Mouse (Mus musculus): ENCODE measurements around the gene Rbfox1. TPM values are rescaled to one million over a fixed set of nuclear protein-coding genes. Genes with fewer than 3 reads are reported as not detected.

The Rbfox1 gene
- polyA plus RNA-seq, 1 experiment: not detected

DNA sequence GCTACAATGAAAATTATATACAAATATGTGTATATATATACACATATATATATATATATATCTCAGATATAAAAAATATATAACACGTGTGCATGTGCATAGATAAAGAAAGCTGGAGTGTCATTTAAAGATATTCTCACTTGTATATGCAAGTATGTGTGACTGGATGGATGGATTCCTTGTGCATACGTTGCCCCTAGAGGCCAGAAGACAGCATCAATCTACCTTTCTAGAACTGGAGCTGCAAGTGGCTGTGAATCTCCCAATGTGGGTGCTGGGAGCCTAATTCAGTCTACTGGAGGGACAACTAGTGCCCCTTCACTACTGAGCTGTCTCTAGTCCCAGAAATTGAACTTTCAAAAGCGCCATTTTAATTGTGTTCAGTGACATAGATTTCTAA, 471.8 kb downstream of the Rbfox1 start:
- H3K4me1 ChIP-seq (ENCODE audit: control insufficient read depth, insufficient read depth, low read length): no peaks in the 10 kb centered on the region
- TF ChIP-seq POLR2A (IDR thresholded peaks at IDR 0.05; ENCODE audit: borderline replicate concordance, low read depth, low read length) (no peak), CTCF (IDR thresholded peaks at IDR 0.05; ENCODE audit: low read depth, low read length) (no peak)
- no peak overlapping the region for H3K4me3 ChIP-seq (ENCODE audit: insufficient read depth, low read length)
- no peak overlapping the region for H3K27ac ChIP-seq (ENCODE audit: insufficient read depth, low read depth, low read length)

GRCm38 (mm10) chr16:6365793-6366192, 480.6 kb downstream of the Rbfox1 start:
- Histone ChIP-seq H3K27ac (ENCODE audit: insufficient read depth, low read depth, low read length) (no peak overlapping the region), H3K4me3 (ENCODE audit: insufficient read depth, low read length) (no peak overlapping the region), H3K4me1 (ENCODE audit: control insufficient read depth, insufficient read depth, low read length) (no peaks in the 10 kb centered on the region)
- no peak for TF ChIP-seq POLR2A (IDR thresholded peaks at IDR 0.05; ENCODE audit: borderline replicate concordance, low read depth, low read length)
- TF ChIP-seq CTCF (IDR thresholded peaks at IDR 0.05; ENCODE audit: low read depth, low read length): no peak

DNA sequence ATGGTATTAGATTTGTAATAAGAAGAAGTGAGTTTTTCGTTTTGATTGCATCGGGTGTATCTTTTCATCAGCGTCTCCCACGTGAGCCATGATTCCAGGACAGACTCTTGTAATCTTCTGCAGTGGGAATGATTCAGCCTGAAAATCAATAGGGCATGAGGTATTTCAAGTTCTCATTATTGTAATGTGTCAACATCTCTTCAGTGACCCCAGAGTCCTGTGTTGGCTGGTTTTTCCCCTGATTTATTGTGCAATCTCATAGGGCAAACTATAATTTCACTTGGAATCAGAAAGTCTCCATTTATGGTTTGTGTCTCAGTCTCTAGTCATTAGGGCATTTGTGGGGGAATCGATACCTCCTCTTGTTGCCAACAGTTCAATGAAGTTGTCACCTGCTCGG, 481.5 kb downstream of the Rbfox1 start:
- TF ChIP-seq CTCF (IDR thresholded peaks at IDR 0.05; ENCODE audit: low read depth, low read length) (no peak), POLR2A (IDR thresholded peaks at IDR 0.05; ENCODE audit: borderline replicate concordance, low read depth, low read length) (no peak)
- H3K4me3 ChIP-seq (ENCODE audit: insufficient read depth, low read length): no peak overlapping the region
- H3K27ac ChIP-seq (ENCODE audit: insufficient read depth, low read depth, low read length): no peak overlapping the region
- H3K4me1 ChIP-seq (ENCODE audit: control insufficient read depth, insufficient read depth, low read length): no peaks in the 10 kb centered on the region

- Histone ChIP-seq H3K4me1 (ENCODE audit: control insufficient read depth, insufficient read depth, low read length) (no peaks in the 10 kb centered on the region), H3K4me3 (ENCODE audit: insufficient read depth, low read length) (no peak overlapping the region), H3K27ac (ENCODE audit: insufficient read depth, low read depth, low read length) (no peak overlapping the region)
- TF ChIP-seq POLR2A (IDR thresholded peaks at IDR 0.05; ENCODE audit: borderline replicate concordance, low read depth, low read length) (no peak), CTCF (IDR thresholded peaks at IDR 0.05; ENCODE audit: low read depth, low read length) (no peak)
These were observed 495.8 kb downstream of the Rbfox1 start for GRCm38 (mm10) chr16:6380924-6381323.

GRCm38 (mm10) chr16:6381572-6381971, 496.4 kb downstream of the Rbfox1 start:
- no peak for TF ChIP-seq POLR2A (IDR thresholded peaks at IDR 0.05; ENCODE audit: borderline replicate concordance, low read depth, low read length)
- Histone ChIP-seq H3K27ac (ENCODE audit: insufficient read depth, low read depth, low read length) (no peak overlapping the region), H3K4me1 (ENCODE audit: control insufficient read depth, insufficient read depth, low read length) (no peaks in the 10 kb centered on the region), H3K4me3 (ENCODE audit: insufficient read depth, low read length) (no peak overlapping the region)

GRCm38 (mm10) chr16:6382712-6383111, 497.6 kb downstream of the Rbfox1 start:
- no peak overlapping the region for H3K27ac ChIP-seq (ENCODE audit: insufficient read depth, low read depth, low read length)
- no peak overlapping the region for H3K4me3 ChIP-seq (ENCODE audit: insufficient read depth, low read length)
- TF ChIP-seq POLR2A (IDR thresholded peaks at IDR 0.05; ENCODE audit: borderline replicate concordance, low read depth, low read length) (no peak), CTCF (IDR thresholded peaks at IDR 0.05; ENCODE audit: low read depth, low read length) (no peak)
- H3K4me1 ChIP-seq (ENCODE audit: control insufficient read depth, insufficient read depth, low read length): no peaks in the 10 kb centered on the region

GRCm38 (mm10) chr16:6390278-6390930, 505.2 kb downstream of the Rbfox1 start:
- Histone ChIP-seq H3K27ac (ENCODE audit: insufficient read depth, low read depth, low read length) (no peak overlapping the region), H3K4me1 (ENCODE audit: control insufficient read depth, insufficient read depth, low read length) (no peaks in the 10 kb centered on the region), H3K4me3 (ENCODE audit: insufficient read depth, low read length) (no peak overlapping the region)
- TF ChIP-seq CTCF (IDR thresholded peaks at IDR 0.05; ENCODE audit: low read depth, low read length) (no peak), POLR2A (IDR thresholded peaks at IDR 0.05; ENCODE audit: borderline replicate concordance, low read depth, low read length) (no peak)

DNA sequence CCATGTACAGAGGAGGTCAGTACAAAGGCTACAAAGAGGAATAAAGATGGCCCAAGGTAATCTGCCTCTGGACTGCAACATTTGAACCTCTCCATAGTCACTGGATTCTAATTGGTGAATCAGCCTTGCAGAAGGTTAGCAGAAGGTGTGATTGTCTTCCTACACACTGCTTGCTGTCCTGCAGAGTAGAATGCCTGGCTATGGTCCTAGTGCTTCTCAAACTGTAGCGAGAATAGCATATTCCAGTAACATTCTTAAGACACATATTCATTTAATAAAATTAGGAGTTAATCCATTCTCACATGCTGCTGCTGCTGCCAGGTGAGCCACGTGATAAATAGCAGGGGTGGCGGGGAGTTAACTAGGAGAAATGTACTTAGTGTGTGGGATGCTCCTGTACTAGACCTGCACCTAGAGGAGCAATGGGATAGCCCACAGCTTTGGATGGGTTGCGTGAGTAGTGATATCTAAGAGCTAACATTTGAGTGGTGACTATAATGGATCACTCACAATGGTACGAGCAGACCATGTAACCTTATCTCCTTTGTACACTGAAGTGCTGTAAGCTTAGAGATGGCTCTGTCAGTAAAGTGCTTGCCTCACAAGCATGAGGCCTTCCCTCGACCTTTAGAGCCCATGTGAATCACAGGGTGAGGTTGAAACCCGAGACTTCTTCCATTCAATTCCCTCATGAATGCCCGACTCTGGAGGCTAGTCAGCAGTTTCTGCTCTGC, 511.7 kb downstream of the Rbfox1 start:
- TF ChIP-seq CTCF (IDR thresholded peaks at IDR 0.05; ENCODE audit: low read depth, low read length) (no peak), POLR2A (IDR thresholded peaks at IDR 0.05; ENCODE audit: borderline replicate concordance, low read depth, low read length) (no peak)
- no peaks in the 10 kb centered on the region for H3K4me1 ChIP-seq (ENCODE audit: control insufficient read depth, insufficient read depth, low read length)
- no peak overlapping the region for H3K4me3 ChIP-seq (ENCODE audit: insufficient read depth, low read length)
- H3K27ac ChIP-seq (ENCODE audit: insufficient read depth, low read depth, low read length): no peak overlapping the region

DNA sequence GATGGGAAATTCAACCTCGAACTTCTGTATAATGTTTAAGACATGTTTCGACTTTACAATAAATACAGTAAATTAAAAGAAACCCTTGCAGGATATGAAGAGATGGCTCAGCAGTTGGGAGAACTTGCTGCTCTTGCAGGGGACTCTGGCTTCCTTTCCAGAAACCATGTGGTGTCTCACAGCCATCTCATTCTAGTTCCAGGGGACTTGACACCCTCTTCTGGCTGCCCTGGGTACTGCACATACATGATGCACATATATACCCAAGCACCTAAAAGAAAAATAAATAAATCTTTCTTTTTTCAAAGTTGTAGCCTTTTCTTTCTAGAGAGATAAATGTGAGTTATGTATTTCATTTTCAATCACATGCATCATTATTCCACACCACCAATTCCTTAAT, 512.5 kb downstream of the Rbfox1 start:
- Histone ChIP-seq H3K4me3 (ENCODE audit: insufficient read depth, low read length) (no peak overlapping the region), H3K4me1 (ENCODE audit: control insufficient read depth, insufficient read depth, low read length) (no peaks in the 10 kb centered on the region), H3K27ac (ENCODE audit: insufficient read depth, low read depth, low read length) (no peak overlapping the region)
- TF ChIP-seq CTCF (IDR thresholded peaks at IDR 0.05; ENCODE audit: low read depth, low read length) (no peak), POLR2A (IDR thresholded peaks at IDR 0.05; ENCODE audit: borderline replicate concordance, low read depth, low read length) (no peak)

- TF ChIP-seq POLR2A (IDR thresholded peaks at IDR 0.05; ENCODE audit: borderline replicate concordance, low read depth, low read length) (no peak), CTCF (IDR thresholded peaks at IDR 0.05; ENCODE audit: low read depth, low read length) (no peak)
- Histone ChIP-seq H3K27ac (ENCODE audit: insufficient read depth, low read depth, low read length) (no peak overlapping the region), H3K4me3 (ENCODE audit: insufficient read depth, low read length) (no peak overlapping the region), H3K4me1 (ENCODE audit: control insufficient read depth, insufficient read depth, low read length) (no peaks in the 10 kb centered on the region)
These were observed 517.7 kb downstream of the Rbfox1 start for GRCm38 (mm10) chr16:6402816-6403215.

Data from bone marrow macrophage, adult 2 months (primary cell).